10 mouse cellular contexts compared by ENCODE assay signal in the genomic region with DNA sequence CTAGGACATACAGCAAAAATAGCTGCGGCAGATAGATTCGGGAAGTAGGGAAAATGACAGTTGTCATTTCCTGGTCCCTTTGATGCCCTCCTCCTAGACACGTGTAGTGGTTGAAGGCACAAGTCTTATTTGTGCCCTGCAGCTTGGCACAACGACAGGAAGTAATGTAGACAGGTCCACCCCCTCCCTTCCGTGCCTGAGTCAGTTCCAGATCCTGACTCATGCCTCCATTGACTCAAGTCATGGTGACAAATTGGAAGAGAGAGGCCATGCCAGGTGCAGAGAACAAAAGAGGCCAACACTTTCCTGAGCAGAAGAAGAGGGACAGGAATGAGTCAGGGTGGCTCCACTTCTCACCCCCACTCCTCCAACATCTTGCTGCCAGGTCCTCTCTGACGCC. TPM values are rescaled to one million over a fixed set of nuclear protein-coding genes. Genes with fewer than 3 reads are reported as not detected.
DNase-seq lines count a peak whose midpoint lies in the region; ATAC-seq and TF ChIP-seq lines count a peak whose summit lies in the region.
"Had no signal": no experiment of that assay in that cellular context is flagged by ENCODE, and none has a peak within 500 bp of the region (broad histone marks: within the 10 kb centered on the region; RNA-seq: fewer than 3 reads in every experiment).

No protein-coding gene starts in this region.

- H3K4me2 ChIP-seq in midbrain, embryonic 16.5 days (ENCODE audit: low read length) = no peak overlapping the region
- H3K4me2 ChIP-seq: heart, embryonic 15.5 days; limb, embryonic 15.5 days had no signal

- H3K36me3 ChIP-seq in midbrain, embryonic 16.5 days (ENCODE audit: control insufficient read depth, insufficient read depth, low read length) = no peaks in the 10 kb centered on the region
- no peaks in the 10 kb centered on the region for H3K36me3 ChIP-seq in limb, embryonic 10.5 days
- H3K36me3 ChIP-seq: heart, embryonic 15.5 days; limb, embryonic 15.5 days had no signal

- no peak overlapping the region for H3K4me3 ChIP-seq in bone marrow macrophage, adult 2 months (ENCODE audit: insufficient read depth, low read length)
- H3K4me3 ChIP-seq in midbrain, embryonic 16.5 days (ENCODE audit: low read depth, low read length) = no peak overlapping the region
- no peak overlapping the region for H3K4me3 ChIP-seq in limb, embryonic 10.5 days
- H3K4me3 ChIP-seq: heart, embryonic 15.5 days; limb, embryonic 15.5 days had no signal

- no peak for TF ChIP-seq POLR2A in bone marrow macrophage, adult 2 months (IDR thresholded peaks at IDR 0.05; ENCODE audit: borderline replicate concordance, low read depth, low read length)

- H3K27ac ChIP-seq in bone marrow macrophage, adult 2 months (ENCODE audit: insufficient read depth, low read depth, low read length) = peak overlapping the region; percentile 39
- no peak overlapping the region for H3K27ac ChIP-seq in midbrain, embryonic 16.5 days (ENCODE audit: low read length)
- H3K27ac ChIP-seq in limb, embryonic 10.5 days = no peak overlapping the region
- H3K27ac ChIP-seq: heart, embryonic 15.5 days; limb, embryonic 15.5 days had no signal

- intact Hi-C loops in left cerebral cortex, postnatal 4 days (cut with DNase I) = no loop called here

- H3K9me3 ChIP-seq in midbrain, embryonic 16.5 days (replicated peaks; ENCODE audit: control insufficient read depth, low read length, poor library complexity, severe bottlenecking) = no peaks in the 10 kb centered on the region
- no peaks in the 10 kb centered on the region for H3K9me3 ChIP-seq in limb, embryonic 10.5 days (replicated peaks)
- H3K9me3 ChIP-seq: heart, embryonic 15.5 days; limb, embryonic 15.5 days had no signal

- no peak for ATAC-seq in midbrain, embryonic 16.5 days

- WGBS in midbrain, embryonic 16.5 days = 82% methylated on average over 6 of the region's 6 CpGs
- WGBS in limb, embryonic 10.5 days = 60% methylated on average over 6 of the region's 6 CpGs

- peaks cover 9% of the 10 kb centered on the region for H3K4me1 ChIP-seq in bone marrow macrophage, adult 2 months (ENCODE audit: control insufficient read depth, insufficient read depth, low read length)
- H3K4me1 ChIP-seq in midbrain, embryonic 16.5 days (ENCODE audit: control insufficient read depth, insufficient read depth, low read length) = no peaks in the 10 kb centered on the region
- H3K4me1 ChIP-seq in limb, embryonic 10.5 days = peaks cover 6% of the 10 kb centered on the region

- H3K9ac ChIP-seq in midbrain, embryonic 16.5 days (ENCODE audit: low read depth, low read length) = no peak overlapping the region
- H3K9ac ChIP-seq: heart, embryonic 15.5 days; limb, embryonic 15.5 days had no signal

- peak; percentile 6 for DNase-seq in ovary, postnatal 36 days (ENCODE audit: low spot score)
- DNase-seq in ovary, adult 18-20 months (ENCODE audit: low spot score) = no peak
- peak; percentile 1 for DNase-seq in left cerebral cortex, postnatal 4 days
- DNase-seq in thymus, postnatal 0 days (ENCODE audit: low spot score) = peak; percentile 49
- no peak for DNase-seq in limb, embryonic 10.5 days (ENCODE audit: low spot score)
- DNase-seq in embryo, embryonic 9.5 days (ENCODE audit: extremely low spot score) = no peak

- TF ChIP-seq CTCF in bone marrow macrophage, adult 2 months (IDR thresholded peaks at IDR 0.05; ENCODE audit: low read depth, low read length) = no peak

- H3K27me3 ChIP-seq in midbrain, embryonic 16.5 days (ENCODE audit: control insufficient read depth, insufficient read depth, low read depth, low read length) = no peaks in the 10 kb centered on the region
- H3K27me3 ChIP-seq in limb, embryonic 10.5 days (ENCODE audit: low read depth, poor library complexity, severe bottlenecking) = no peaks in the 10 kb centered on the region
- H3K27me3 ChIP-seq: heart, embryonic 15.5 days; limb, embryonic 15.5 days had no signal

RNA-seq across cellular contexts. Expression of gene Araf, which starts 19.4 kb away (rescaled TPM):
- polyA plus RNA-seq in bone marrow macrophage, adult 2 months (2012; ENCODE audit: insufficient read depth, insufficient read length, missing spikeins) = 66.4 and 74.5 TPM in 2 replicates
- total RNA-seq in left cerebral cortex, postnatal 4 days (2021) = 100 to 1,000 TPM; 179 to 183 TPM
- polyA plus RNA-seq in thymus, postnatal 0 days (2015; fragmentation: Nextera tagmentation; extraction: Ambion mirVana) = 74.8 and 81.8 TPM in 2 replicates
- polyA plus RNA-seq in midbrain, embryonic 16.5 days (2015; fragmentation: Nextera tagmentation; extraction: Ambion mirVana) = 379 and 431 TPM in 2 replicates
- polyA plus RNA-seq in limb, embryonic 10.5 days (2016; fragmentation: Nextera tagmentation; extraction: Ambion mirVana) = 80.8 and 96.4 TPM in 2 replicates

RNA-seq across cellular contexts. Expression of gene Timp1, which starts 53.0 kb away (rescaled TPM):
- 8.6 and 10.6 TPM in 2 replicates for polyA plus RNA-seq in bone marrow macrophage, adult 2 months (2012; ENCODE audit: insufficient read depth, insufficient read length, missing spikeins)
- 1 to 10 TPM; 2.2 to 2.4 TPM for total RNA-seq in left cerebral cortex, postnatal 4 days (2021)
- 7.0 and 7.8 TPM in 2 replicates for polyA plus RNA-seq in thymus, postnatal 0 days (2015; fragmentation: Nextera tagmentation; extraction: Ambion mirVana)
- 2.0 and 2.2 TPM in 2 replicates for polyA plus RNA-seq in midbrain, embryonic 16.5 days (2015; fragmentation: Nextera tagmentation; extraction: Ambion mirVana)
- 12.8 and 13.5 TPM in 2 replicates for polyA plus RNA-seq in limb, embryonic 10.5 days (2016; fragmentation: Nextera tagmentation; extraction: Ambion mirVana)

Comparison
In these comparisons a context has a peak if more than half of its experiments do, and no peak if none do; other contexts are left out.
1. DNase-seq: peak in ovary, postnatal 36 days (single experiment), left cerebral cortex, postnatal 4 days (single experiment) and thymus, postnatal 0 days (single experiment); none in ovary, adult 18-20 months (single experiment), limb, embryonic 10.5 days (single experiment) and embryo, embryonic 9.5 days (single experiment).